Mouse (Mus musculus) small intestine, adult 2 months (tissue): ENCODE data around the gene Fyttd1.

ENCODE experiments used
- CTCF ChIP-seq: fragments of 200-500 bp; IDR thresholded peaks from 2 replicates; pipeline ENCODE4 v1.5.1; 2012; ENCODE audit warnings: low read depth, mild to moderate bottlenecking, control low read depth, inconsistent platforms, low read length, moderate library complexity, mixed read lengths; ENCODE audit not compliant: insufficient replicate concordance, insufficient read length; ENCODE audit errors: extremely low read depth
- POLR2A ChIP-seq: fragments of 200-500 bp; IDR thresholded peaks from 2 replicates; pipeline ENCODE4 v1.6.1; 2012; ENCODE audit warnings: low read depth, mild to moderate bottlenecking, control low read depth, inconsistent platforms, low read length, moderate library complexity

DNA sequence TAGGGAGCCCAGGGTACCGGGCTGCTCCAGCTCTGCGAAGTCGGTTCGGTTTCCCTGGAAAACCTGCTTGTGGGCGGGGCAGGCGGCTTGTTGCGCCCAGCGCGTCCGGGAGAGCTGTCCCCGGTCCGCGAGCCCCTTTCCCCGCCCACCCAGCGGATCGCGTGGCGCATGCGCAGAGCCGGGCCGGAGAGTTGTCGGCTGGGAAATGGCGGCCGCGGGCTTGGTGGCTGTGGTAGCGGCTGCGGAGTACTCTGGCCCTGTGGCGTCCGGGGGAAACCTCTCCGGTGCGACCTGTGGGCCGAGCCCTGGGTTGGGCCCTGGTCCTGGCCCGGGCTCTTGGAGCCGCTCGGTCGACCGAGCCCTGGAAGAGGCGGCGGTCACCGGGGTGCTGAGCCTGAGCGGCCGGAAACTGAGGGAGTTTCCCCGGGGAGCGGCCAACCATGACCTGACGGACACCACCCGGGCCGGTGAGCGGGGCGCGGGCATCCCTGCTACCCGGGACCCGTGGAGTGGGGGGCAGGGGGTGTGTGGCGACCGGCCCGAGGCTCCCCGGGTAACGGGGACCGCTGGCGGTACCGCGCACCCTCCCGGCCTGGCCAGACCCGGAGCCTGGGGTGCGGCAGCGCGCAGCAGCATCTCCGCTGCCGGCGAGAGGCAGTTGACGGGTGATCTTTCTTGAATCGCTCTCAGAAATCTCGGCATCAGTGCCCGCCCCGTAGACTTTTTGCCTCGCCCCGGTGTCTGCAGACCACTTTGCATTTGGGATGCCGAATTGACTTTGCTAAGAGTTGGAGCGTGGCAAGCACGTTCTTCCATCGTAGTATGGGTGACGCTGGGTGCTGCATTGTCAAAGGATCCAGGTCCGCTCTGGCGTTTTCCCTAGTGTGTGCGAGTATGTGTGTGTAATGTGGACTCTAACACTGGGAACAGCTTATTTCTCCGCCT, 36.9 kb downstream of the Fyttd1 start, which contains the start of gene Lrch3:
- TF ChIP-seq CTCF (no peak), POLR2A (peak; percentile 97)
